Mouse (Mus musculus): Measurements from ENCODE around the gene Npepps. TPM values are rescaled to one million over a fixed set of nuclear protein-coding genes. Genes with fewer than 3 reads are reported as not detected.

The Npepps gene
- polyA plus RNA-seq, 1 experiment from 2014 or later: 98.7 TPM

Other genes starting within 250 kb of the Npepps start
- gene Lrrc46, start 239.2 kb downstream of the Npepps start, polyA plus RNA-seq (2016; fragmentation: Nextera tagmentation; extraction: Ambion mirVana): 3.5 and 6.8 TPM in 2 replicates
- gene Mrpl10, start 239.1 kb downstream of the Npepps start, polyA plus RNA-seq (2016; fragmentation: Nextera tagmentation; extraction: Ambion mirVana): 78.9 and 80.7 TPM in 2 replicates
- 9.4 and 10.7 TPM in 2 replicates for gene Osbpl7, start 230.0 kb downstream of the Npepps start, polyA plus RNA-seq (2016; fragmentation: Nextera tagmentation; extraction: Ambion mirVana)
- 0.29 TPM in 2 replicates for gene Tbx21, start 165.3 kb downstream of the Npepps start, polyA plus RNA-seq (2016; fragmentation: Nextera tagmentation; extraction: Ambion mirVana)
- 3.6 and 6.4 TPM in 2 replicates for gene Tbkbp1, start 129.1 kb downstream of the Npepps start, polyA plus RNA-seq (2016; fragmentation: Nextera tagmentation; extraction: Ambion mirVana)
- gene Kpnb1, start 92.8 kb downstream of the Npepps start, polyA plus RNA-seq (2016; fragmentation: Nextera tagmentation; extraction: Ambion mirVana): 62.5 and 88.4 TPM in 2 replicates
- gene Mrpl45, start 35.1 kb upstream of the Npepps start, polyA plus RNA-seq (2016; fragmentation: Nextera tagmentation; extraction: Ambion mirVana): 50.8 and 63.5 TPM in 2 replicates
- gene Gpr179, start 71.4 kb upstream of the Npepps start, polyA plus RNA-seq (2016; fragmentation: Nextera tagmentation; extraction: Ambion mirVana): 0.07 and 0.09 TPM in 2 replicates
- 3.9 and 4.6 TPM in 2 replicates for gene Socs7, start 81.9 kb upstream of the Npepps start, polyA plus RNA-seq (2016; fragmentation: Nextera tagmentation; extraction: Ambion mirVana)
- gene Arhgap23, start 134.9 kb upstream of the Npepps start, polyA plus RNA-seq (2016; fragmentation: Nextera tagmentation; extraction: Ambion mirVana): 2.7 and 4.0 TPM in 2 replicates
- gene 4933428G20Rik, start 219.7 kb upstream of the Npepps start, polyA plus RNA-seq (2016; fragmentation: Nextera tagmentation; extraction: Ambion mirVana): 0.59 and 0.66 TPM in 2 replicates

Measured in hindbrain, embryonic 10.5 days (tissue).